Mouse (Mus musculus) forebrain, embryonic 16.5 days (tissue): ENCODE measurements at regions not wholly inside any gene's neighbourhood (a gene's known extent, or its start where the extent isn't known, plus 50 kb on each side); places are given as distances from the start of the nearest gene placed in this dataset.
A peak's percentile ranks its signal among the peaks of the same experiment; 100 is the strongest.

Experiments
- ATAC-seq: fragments of 200-750 bp; cut with Nextera tagmentation; 2 replicates; pipeline ENCODE4 v1.8.0; 2017; ENCODE audit warnings: mild to moderate bottlenecking, moderate library complexity
- H3K27ac ChIP-seq: fragments of 300-500 bp; sonication (generic); 2 replicates; pipeline ENCODE4 v1.5.1; 2014; ENCODE audit warnings: low read length, control low read depth
- H3K27me3 ChIP-seq: fragments of 300-500 bp; sonication (generic); replicated peaks from 2 replicates; pipeline ENCODE4 v1.6.1; 2014; ENCODE audit warnings: low read length; ENCODE audit not compliant: control insufficient read depth, insufficient read depth
- H3K36me3 ChIP-seq: fragments of 300-500 bp; sonication (generic); 2 replicates; pipeline ENCODE4 v1.6.1; 2014; ENCODE audit not compliant: control insufficient read depth, insufficient read depth
- H3K4me1 ChIP-seq: fragments of 300-500 bp; sonication (generic); replicated peaks from 2 replicates; pipeline ENCODE4 v1.6.1; 2014; ENCODE audit warnings: low read length; ENCODE audit not compliant: control insufficient read depth, insufficient read depth
- H3K4me2 ChIP-seq: fragments of 300-500 bp; sonication (generic); 2 replicates; pipeline ENCODE4 v1.6.1; 2014; ENCODE audit warnings: mild to moderate bottlenecking, low read length, control low read depth
- H3K4me3 ChIP-seq: fragments of 300-500 bp; sonication (generic); replicated peaks from 2 replicates; pipeline ENCODE4 v1.5.1; 2014; ENCODE audit warnings: mild to moderate bottlenecking, low read length, control low read depth
- H3K9ac ChIP-seq: fragments of 300-500 bp; sonication (generic); replicated peaks from 2 replicates; pipeline ENCODE4 v1.6.1; 2014; ENCODE audit warnings: low read depth, low read length, control low read depth
- H3K9me3 ChIP-seq: fragments of 300-500 bp; sonication (generic); 2 replicates; pipeline ENCODE4 v1.6.1; 2016; ENCODE audit warnings: low read length; ENCODE audit not compliant: control insufficient read depth
- WGBS: fragments of 180-500 bp; shearing (Covaris S2); extraction: QIAGEN DNeasy Blood & Tissue Kit; methylation state at CpG from one replicate; pipeline ENCODE4 v1.1.7; 2014; 5-methylcytosine and 5-hydroxymethylcytosine counted together

DNA sequence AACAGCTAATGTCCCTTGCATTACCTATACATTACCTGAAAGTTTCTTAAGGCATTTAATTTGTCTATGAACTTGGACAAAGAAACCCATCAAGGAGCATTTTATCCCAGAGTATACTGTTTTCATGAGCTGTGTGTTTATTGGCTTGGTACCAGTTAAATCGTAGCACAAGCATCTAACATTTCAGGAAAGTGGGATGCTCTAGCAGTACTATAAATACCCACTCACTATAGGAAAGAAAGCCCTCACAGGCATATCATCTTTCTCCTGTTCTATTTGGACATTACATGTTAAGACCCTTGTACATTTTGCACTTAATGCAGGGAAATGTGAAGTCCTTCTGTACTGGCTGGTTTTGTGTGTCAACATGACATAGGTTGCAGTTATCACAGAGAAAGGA lies 163.9 kb downstream of the Ptprc start:
- 0 out of 2 replicates have a peak, but pooled peaks cover 2% of the 10 kb centered on the region for H3K4me1 ChIP-seq
- H3K4me2 ChIP-seq: no peak overlapping the region
- WGBS: 68% methylated on average over 1 of the region's 1 CpGs
- H3K36me3 ChIP-seq: no peaks in the 10 kb centered on the region
- no peak overlapping the region for H3K4me3 ChIP-seq
- no peak overlapping the region for H3K27ac ChIP-seq
- no peaks in the 10 kb centered on the region for H3K27me3 ChIP-seq
- no peak overlapping the region for H3K9ac ChIP-seq
- ATAC-seq: no peak
- H3K9me3 ChIP-seq: no peaks in the 10 kb centered on the region

DNA sequence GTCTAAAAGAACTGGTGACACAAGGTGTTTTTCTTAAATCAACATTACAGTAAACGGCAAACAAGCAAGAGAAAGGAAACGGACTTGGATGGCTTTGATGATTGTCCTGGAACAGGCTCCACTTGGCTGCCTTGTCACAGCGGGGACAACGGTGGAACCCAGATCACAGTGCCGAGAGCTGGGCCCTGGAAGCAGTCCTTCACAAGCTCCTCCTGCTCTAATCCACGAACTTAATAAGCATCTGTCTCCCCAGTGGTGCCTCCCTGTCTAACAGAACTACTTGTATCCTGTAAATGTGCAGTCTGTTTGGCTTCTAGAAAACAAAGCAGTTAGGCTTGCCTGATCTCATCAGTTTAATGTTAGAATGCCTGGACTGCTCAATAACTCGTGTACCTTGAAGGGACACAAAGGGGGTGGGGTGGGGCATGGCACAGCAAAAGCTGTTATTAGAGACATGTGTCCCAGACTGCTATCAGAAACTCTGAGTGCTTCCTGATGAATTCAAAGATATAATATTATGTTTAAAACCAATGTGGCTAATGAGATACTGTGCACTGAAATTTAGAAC lies 164.5 kb downstream of the Ptprc start:
- ATAC-seq: no peak
- no peak overlapping the region for H3K27ac ChIP-seq
- 51% methylated on average over 7 of the region's 7 CpGs for WGBS

DNA sequence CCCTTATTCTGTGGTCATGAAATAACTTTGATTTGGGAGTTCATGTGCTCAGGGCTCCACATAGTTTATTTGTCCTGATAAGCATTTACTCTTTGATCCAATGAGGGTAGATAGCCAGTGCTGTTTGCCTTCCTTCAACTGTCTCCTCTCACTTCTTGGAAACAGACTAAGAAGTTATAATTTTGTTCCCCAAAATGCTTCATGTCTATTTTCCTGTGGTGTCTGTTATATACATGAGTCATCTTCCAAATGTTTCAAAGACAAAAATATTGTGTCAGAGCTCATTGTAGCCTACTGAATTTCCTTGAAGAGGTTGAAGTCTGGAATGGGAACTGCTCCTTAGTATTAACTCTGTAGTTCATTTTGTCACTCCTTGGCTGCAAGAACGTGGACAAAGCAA lies 168.7 kb downstream of the Ptprc start:
- Histone ChIP-seq H3K4me2 (no peak overlapping the region), H3K4me3 (no peak overlapping the region), H3K27me3 (no peaks in the 10 kb centered on the region), H3K36me3 (no peaks in the 10 kb centered on the region), H3K9ac (no peak overlapping the region), H3K4me1 (0 out of 2 replicates have a peak, but pooled peaks cover 2% of the 10 kb centered on the region), H3K9me3 (no peaks in the 10 kb centered on the region), H3K27ac (no peak overlapping the region)
- ATAC-seq: no peak
- WGBS: 74% methylated on average over 1 of the region's 1 CpGs

More for the DNA sequence above, 164.5 kb downstream of the Ptprc start:
- no peaks in the 10 kb centered on the region for H3K9me3 ChIP-seq
- H3K4me2 ChIP-seq: no peak overlapping the region
- H3K27me3 ChIP-seq: no peaks in the 10 kb centered on the region
- H3K4me1 ChIP-seq: 0 out of 2 replicates have a peak, but pooled peaks cover 2% of the 10 kb centered on the region
- H3K4me3 ChIP-seq: no peak overlapping the region
- no peak overlapping the region for H3K9ac ChIP-seq
- H3K36me3 ChIP-seq: no peaks in the 10 kb centered on the region

DNA sequence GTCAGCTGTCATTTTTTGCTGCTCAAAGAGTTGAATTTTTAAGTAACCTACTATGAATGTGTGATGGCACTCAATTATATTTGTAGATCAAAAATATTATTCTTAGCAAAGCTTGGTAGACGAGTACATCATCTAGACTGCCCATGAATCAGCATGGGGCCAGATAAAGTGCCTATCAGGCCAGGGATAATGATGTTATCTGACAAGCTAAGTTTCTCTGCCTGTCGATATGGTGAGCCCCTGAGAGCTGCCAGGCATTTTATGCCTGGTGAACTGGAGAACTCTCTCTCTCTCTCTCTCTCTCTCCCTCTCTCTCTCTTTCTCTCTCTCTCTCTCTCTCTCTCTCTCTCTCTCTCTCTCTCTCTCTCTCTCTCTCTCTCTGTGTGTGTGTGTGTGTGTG lies 171.2 kb downstream of the Ptprc start:
- WGBS: 56% methylated on average over 2 of the region's 2 CpGs
- ATAC-seq: no peak
- no peak overlapping the region for H3K4me3 ChIP-seq

DNA sequence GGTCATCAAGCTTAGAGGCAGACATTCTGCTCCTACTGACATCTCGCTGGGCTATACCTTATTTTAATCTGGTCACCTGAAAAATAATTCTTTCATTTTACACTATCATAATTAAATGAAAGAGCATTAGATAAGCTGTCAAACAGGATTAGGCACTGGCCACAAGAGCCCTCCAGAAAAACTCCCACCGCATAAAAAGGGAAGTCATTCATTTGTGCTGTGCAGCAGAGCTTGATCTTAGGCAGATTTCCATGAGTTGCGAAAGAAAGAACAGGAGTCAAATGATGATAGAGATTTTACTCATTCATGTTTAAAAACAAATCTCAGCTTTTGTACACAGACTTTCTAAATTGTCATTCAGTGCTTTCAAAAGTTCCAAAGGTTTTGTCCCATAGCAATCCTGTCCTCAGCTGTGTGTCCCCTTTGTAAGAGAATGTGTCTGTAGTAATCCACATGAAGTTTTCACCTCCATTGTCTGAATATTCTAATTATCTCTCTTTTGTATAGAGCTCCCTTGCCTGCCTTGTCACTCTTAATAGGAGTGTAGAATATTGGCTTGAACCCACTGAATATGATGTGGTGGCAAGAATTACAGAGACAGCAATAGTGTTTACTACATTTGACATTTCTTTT lies 176.1 kb downstream of the Ptprc start:
- 57% methylated on average over 3 of the region's 3 CpGs for WGBS
- no peak for ATAC-seq
- no peak overlapping the region for H3K4me2 ChIP-seq

More for the DNA sequence above, 171.2 kb downstream of the Ptprc start:
- H3K27me3 ChIP-seq: no peaks in the 10 kb centered on the region
- H3K27ac ChIP-seq: no peak overlapping the region
- H3K36me3 ChIP-seq: no peaks in the 10 kb centered on the region
- no peak overlapping the region for H3K4me2 ChIP-seq
- H3K9me3 ChIP-seq: no peaks in the 10 kb centered on the region
- no peak overlapping the region for H3K9ac ChIP-seq
- no peaks in the 10 kb centered on the region for H3K4me1 ChIP-seq

DNA sequence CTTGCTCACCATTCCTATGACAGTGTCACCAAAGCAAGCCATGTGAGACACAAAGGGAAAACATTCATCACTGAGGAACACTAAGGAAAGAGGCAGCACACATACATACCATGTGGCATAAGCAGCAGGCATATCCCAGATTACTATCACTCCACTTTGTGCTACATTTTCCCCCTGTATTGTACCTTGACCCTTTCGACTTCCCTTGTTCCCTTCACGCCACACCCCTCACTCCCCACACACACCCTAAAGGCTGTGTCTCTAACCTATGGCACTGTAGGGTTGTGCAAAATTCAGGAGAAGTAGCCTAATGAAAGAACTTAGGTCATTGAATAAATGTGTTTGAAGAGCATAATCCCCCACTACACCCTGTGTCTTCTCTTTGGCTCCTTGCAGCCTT lies 179.5 kb downstream of the Ptprc start:
- no peak for ATAC-seq
- Histone ChIP-seq H3K4me2 (no peak overlapping the region), H3K36me3 (no peaks in the 10 kb centered on the region), H3K27me3 (no peaks in the 10 kb centered on the region), H3K4me3 (no peak overlapping the region), H3K27ac (no peak overlapping the region), H3K9me3 (no peaks in the 10 kb centered on the region), H3K9ac (no peak overlapping the region), H3K4me1 (no peaks in the 10 kb centered on the region)
- WGBS: 85% methylated on average over 2 of the region's 2 CpGs

More for the DNA sequence above, 176.1 kb downstream of the Ptprc start:
- Histone ChIP-seq H3K36me3 (no peaks in the 10 kb centered on the region), H3K27ac (no peak overlapping the region), H3K9me3 (no peaks in the 10 kb centered on the region), H3K4me3 (no peak overlapping the region), H3K27me3 (no peaks in the 10 kb centered on the region), H3K4me1 (no peaks in the 10 kb centered on the region), H3K9ac (no peak overlapping the region)

DNA sequence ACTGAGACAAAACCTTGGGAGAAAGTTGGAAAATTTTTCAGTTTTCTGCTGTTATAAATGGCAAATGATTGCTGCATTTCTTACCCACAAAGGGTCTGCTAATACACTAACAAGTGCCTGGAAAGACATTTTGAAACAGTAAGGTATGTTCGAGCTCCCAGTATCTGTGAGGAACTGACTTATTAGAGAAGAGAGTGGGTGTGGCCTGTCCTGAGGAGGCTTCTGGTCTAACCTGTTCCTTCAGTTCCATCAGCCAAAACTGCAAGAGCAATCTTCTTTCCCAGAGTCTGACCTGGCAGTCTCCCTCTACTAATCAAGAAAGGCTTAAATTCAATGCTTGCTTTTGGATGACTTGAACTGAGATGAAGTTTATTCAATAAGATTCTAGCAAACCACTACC lies 183.6 kb downstream of the Ptprc start:
- H3K36me3 ChIP-seq: no peaks in the 10 kb centered on the region
- no peak for ATAC-seq
- 90% methylated on average over 1 of the region's 1 CpGs for WGBS
- no peak overlapping the region for H3K4me2 ChIP-seq
- H3K9me3 ChIP-seq: no peaks in the 10 kb centered on the region
- H3K4me1 ChIP-seq: no peaks in the 10 kb centered on the region
- no peak overlapping the region for H3K4me3 ChIP-seq
- H3K27ac ChIP-seq: no peak overlapping the region
- no peak overlapping the region for H3K9ac ChIP-seq
- no peaks in the 10 kb centered on the region for H3K27me3 ChIP-seq

DNA sequence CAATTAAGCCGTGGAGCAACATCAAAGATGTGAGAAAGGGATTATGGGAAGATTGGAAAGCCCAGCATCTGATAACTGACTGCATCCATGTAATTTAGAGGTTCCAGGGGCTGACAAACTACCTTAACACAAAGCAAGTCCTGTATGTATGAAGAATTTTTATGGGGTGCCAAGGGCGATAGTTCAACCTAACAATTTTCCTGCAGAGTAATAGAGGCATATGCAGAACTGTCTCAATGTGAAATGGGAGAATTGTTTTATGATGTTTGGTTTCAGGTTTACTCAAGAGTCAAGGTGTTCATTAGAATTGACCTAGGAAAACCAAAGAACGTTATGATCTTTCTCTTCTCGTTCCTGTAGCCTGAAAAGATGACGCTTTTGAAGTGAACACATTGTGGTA lies 184.1 kb downstream of the Ptprc start:
- H3K27me3 ChIP-seq: no peaks in the 10 kb centered on the region
- no peak overlapping the region for H3K4me3 ChIP-seq
- no peak overlapping the region for H3K9ac ChIP-seq
- H3K9me3 ChIP-seq: no peaks in the 10 kb centered on the region
- 94% methylated on average over 5 of the region's 5 CpGs for WGBS
- no peak for ATAC-seq
- H3K36me3 ChIP-seq: no peaks in the 10 kb centered on the region
- H3K4me1 ChIP-seq: no peaks in the 10 kb centered on the region
- H3K4me2 ChIP-seq: no peak overlapping the region
- H3K27ac ChIP-seq: no peak overlapping the region

DNA sequence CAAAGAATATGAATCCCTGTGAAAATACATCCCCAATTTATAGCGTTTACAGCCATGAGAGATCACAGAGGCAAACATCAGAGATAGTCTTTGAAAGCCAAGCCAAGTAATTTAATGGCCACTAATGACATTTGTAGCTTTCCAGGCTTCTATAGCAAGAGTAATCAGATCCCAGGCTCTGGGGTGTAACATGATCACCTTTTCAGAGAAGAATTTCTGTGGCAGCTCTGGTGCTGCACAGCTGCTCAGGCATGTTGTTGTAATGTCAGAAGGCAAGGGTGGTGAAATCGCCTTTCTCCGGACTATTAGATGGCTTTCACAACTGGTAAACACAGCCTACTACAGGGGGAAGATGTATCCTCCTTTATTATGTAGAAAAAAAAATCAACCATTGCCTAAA lies 202.1 kb downstream of the Ptprc start:
- WGBS: 70% methylated on average over 3 of the region's 3 CpGs
- no peaks in the 10 kb centered on the region for H3K36me3 ChIP-seq
- peak overlapping the region; percentile 81 for H3K27ac ChIP-seq
- no peaks in the 10 kb centered on the region for H3K9me3 ChIP-seq
- no peak overlapping the region for H3K4me2 ChIP-seq
- ATAC-seq: no peak
- no peaks in the 10 kb centered on the region for H3K27me3 ChIP-seq
- no peak overlapping the region for H3K9ac ChIP-seq
- peaks cover 5% of the 10 kb centered on the region for H3K4me1 ChIP-seq
- H3K4me3 ChIP-seq: no peak overlapping the region
